In the genomic region with DNA sequence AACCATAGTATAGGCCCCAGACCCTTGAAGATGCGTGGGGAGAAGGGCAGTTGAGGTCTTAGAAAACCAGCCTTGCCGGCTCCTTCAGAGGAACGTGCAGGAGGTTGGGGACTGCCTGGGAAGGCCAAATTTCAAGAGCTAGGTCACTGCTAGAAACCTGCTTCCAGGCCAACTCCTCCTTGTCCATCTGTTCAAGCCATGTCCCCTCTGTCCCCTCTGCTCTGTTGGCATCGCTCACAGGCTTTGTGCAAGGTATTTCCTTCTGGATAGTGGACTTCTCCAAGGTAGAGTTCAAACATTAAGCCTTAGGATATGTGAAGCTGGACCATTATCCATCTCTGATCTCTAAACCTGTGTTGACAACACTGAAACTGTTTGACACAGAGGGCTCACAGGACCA, we compare ENCODE assay signal across 24 mouse cellular contexts.
"Had no signal": no experiment of that assay in that cellular context is flagged by ENCODE, and none has a peak within 500 bp of the region (broad histone marks: within the 10 kb centered on the region; RNA-seq: fewer than 3 reads in every experiment).

No protein-coding gene starts in this region.

- H3K27ac ChIP-seq: kidney, embryonic 15.5 days; left cerebral cortex, adult 2 months; limb, embryonic 10.5 days; limb, embryonic 13.5 days; liver, embryonic 12.5 days; liver, embryonic 15.5 days; lung, embryonic 15.5 days; midbrain, embryonic 10.5 days; midbrain, embryonic 15.5 days; neural tube, embryonic 12.5 days; neural tube, embryonic 15.5 days; stomach, embryonic 15.5 days had no signal

- DNase-seq: kidney, postnatal 10 days; kidney, postnatal 36 days; layer of hippocampus, postnatal 36 days; liver; lung, adult 18-20 months; lung, postnatal 10 days; lung, postnatal 36 days; retina, postnatal 1 day; right cerebral cortex, postnatal 25 days; spleen, adult 18-20 months; thymus, postnatal 36 days had no signal

- H3K4me1 ChIP-seq: liver, embryonic 12.5 days; liver, embryonic 15.5 days; megakaryocyte, embryonic 14.5 days; midbrain, embryonic 15.5 days; neural tube, embryonic 12.5 days; stomach, embryonic 15.5 days had no signal

- H3K36me3 ChIP-seq: kidney, embryonic 15.5 days; limb, embryonic 10.5 days; limb, embryonic 13.5 days; liver, embryonic 12.5 days; liver, embryonic 15.5 days; lung, embryonic 15.5 days; midbrain, embryonic 10.5 days; midbrain, embryonic 15.5 days; neural tube, embryonic 12.5 days; neural tube, embryonic 15.5 days; stomach, embryonic 15.5 days had no signal

- H3K4me3 ChIP-seq: kidney, embryonic 15.5 days; left cerebral cortex, adult 2 months; limb, embryonic 10.5 days; limb, embryonic 13.5 days; liver, embryonic 12.5 days; liver, embryonic 15.5 days; lung, embryonic 15.5 days; megakaryocyte, embryonic 14.5 days; midbrain, embryonic 10.5 days; midbrain, embryonic 15.5 days; neural tube, embryonic 12.5 days; neural tube, embryonic 15.5 days; stomach, embryonic 15.5 days had no signal

- H3K9me3 ChIP-seq: kidney, embryonic 15.5 days; limb, embryonic 10.5 days; limb, embryonic 13.5 days; liver, embryonic 12.5 days; liver, embryonic 15.5 days; lung, embryonic 15.5 days; megakaryocyte, embryonic 14.5 days; midbrain, embryonic 10.5 days; midbrain, embryonic 15.5 days; neural tube, embryonic 12.5 days; neural tube, embryonic 15.5 days; stomach, embryonic 15.5 days had no signal

- H3K27me3 ChIP-seq: kidney, embryonic 15.5 days; limb, embryonic 13.5 days; liver, embryonic 12.5 days; liver, embryonic 15.5 days; lung, embryonic 15.5 days; megakaryocyte, embryonic 14.5 days; midbrain, embryonic 15.5 days; neural tube, embryonic 12.5 days; neural tube, embryonic 15.5 days; stomach, embryonic 15.5 days had no signal
